Mouse (Mus musculus) spleen, postnatal 10 days (tissue): ENCODE results near the gene Atg16l2.

Experiments
- DNase-seq, 2 experiments: peaks; one replicate each; pipeline ENCODE4 v3.0.0; 2021 to 2022; ENCODE audit warnings: low spot score in 2 of 2

Atg16l2 gene

DNA sequence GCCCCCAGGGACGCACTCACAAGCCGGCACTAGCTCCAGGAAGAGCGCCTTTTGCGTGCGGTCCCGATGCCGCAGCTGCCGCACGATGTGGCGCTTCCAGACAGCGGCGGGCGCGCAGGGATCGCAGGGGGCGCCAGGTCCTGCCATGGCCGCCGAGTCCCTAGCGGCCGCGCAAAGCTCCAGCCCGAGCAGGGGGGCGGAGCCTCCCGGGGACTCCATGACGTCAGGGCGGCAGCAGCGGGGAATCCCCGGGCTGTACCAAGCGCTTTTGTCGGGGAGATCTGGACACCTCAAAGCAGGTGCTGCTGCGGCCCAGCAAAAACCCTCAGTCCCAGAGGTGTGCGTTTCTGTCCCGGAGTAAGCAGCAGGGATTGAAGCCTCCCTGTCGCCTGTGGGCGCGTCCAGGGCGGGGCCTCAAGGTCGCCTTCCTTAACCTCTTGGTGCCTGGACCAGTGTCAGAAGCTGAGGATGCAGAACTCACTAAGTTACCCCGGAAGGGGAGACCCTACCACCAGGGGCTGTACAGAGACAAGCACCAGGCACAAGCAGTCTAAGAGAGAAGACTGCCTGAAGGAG is at the start of gene Atg16l2:
TSS of gene Atg16l2 (minus strand) at position 371 of the 576 bp plus-strand sequence.
- DNase-seq, result peak; percentile 85 to 92

DNA sequence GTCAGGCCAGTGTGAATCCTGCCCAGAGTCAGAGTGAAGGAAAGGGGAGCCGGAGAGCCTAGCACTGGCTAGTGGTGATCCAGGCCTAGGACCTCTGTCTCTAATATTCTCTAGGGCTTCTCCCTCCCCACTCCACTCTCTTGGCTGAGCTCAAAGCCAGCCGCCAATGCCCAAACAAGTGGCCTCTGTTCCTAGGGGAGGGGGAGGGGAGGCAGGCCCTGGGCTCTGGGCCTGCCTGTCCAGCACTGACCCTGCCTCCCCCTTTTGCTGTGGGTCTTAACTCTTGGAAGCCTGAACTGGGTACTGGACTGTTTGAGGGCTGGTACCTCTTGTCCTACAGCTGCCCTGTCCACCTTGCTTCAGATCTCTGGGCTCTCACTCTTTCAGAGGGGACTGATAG is 47.8 kb upstream of the Atg16l2 start:
- no peak for DNase-seq

DNA sequence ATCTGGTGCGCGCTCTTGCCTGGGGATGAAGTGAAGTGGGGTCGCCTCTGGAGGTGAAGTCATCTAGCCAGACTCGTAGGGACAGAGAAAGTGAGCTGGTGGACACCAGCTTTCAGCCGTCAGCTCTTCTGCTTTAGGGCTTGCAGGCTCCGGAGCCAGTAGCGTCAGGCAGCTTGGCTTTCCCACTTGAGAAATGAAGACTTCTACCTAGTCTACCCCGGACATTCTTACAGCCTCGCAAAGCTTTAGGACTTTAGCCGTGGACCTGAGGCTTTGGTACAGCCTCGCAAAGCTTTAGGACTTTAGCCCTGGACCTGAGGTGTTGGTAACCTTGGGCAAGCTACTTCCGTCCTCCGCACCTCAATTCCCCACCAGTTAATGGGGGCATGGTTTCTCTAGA is 46.3 kb upstream of the Atg16l2 start:
- no peak for DNase-seq

- DNase-seq, result peak; percentile 39 to 76
Observed at GRCm38 (mm10) chr7:101347767-101348270, 45.8 kb upstream of the Atg16l2 start, which contains the start of gene Arap1. Arap1 (plus strand) TSS chr7:101348067.

DNA sequence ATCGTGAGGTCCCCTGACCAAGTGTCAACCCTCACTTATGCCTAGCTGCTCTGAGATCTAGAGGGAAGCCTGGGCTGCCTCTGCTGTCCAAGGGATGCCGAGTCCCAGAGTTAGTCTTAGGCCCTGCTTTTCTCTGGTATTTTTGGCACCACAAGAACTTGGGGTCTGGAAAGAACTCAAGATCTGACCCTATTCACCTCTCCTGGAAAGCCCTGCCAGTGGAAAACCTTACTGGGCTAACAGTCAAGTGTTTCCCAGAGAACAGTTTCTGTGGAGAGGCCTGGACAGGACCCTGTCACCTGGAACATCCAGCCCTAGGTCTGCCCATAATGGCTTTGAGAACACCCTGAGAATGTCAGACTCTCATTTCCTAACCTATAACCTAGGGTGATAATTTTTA is 44.9 kb upstream of the Atg16l2 start:
- no peak for DNase-seq

DNA sequence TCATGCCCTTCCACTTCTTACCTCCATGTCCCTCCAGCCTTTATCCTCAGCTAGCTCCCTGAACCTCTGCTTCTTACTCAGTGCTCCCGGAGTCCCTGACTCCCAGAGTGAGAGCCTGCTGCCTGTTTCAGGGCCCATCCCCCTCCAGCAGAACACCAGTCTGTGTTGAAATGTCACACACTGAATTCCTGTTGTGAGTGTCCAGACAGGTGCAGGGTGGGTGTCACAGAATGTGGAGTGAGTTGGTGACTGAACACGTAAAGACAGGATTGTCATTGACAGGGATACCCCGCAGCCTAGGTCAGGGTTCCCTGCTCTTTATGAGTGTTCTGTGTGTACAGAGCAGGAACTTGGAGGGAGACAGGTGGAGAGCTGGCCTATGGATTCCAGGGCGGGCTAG is 42.8 kb upstream of the Atg16l2 start:
- no peak for DNase-seq

GRCm38 (mm10) chr7:101343135-101343534 is 41.1 kb upstream of the Atg16l2 start:
- no peak for DNase-seq

DNA sequence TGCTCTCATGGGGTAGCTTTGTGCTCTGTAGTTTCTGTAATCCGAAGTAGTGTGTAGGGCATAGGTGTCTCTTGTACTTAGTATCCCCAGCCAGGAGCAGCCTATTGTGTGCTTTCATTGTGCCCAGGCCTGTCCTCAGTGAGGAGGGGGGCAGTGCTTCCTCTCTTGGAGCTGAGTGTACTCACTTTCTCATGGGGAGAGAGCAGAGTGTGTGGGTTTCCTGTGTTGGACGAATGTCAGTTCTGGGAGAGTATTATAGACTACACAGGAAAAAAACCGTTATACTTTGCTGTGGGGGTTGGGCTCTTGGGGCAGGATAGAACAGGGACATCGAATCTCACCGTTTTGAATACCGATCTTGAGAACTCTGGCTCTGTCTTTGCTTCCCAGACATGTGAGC is 39.4 kb upstream of the Atg16l2 start:
- DNase-seq, result no peak

GRCm38 (mm10) chr7:101337401-101337800 is 35.4 kb upstream of the Atg16l2 start:
- DNase-seq, result no peak

DNA sequence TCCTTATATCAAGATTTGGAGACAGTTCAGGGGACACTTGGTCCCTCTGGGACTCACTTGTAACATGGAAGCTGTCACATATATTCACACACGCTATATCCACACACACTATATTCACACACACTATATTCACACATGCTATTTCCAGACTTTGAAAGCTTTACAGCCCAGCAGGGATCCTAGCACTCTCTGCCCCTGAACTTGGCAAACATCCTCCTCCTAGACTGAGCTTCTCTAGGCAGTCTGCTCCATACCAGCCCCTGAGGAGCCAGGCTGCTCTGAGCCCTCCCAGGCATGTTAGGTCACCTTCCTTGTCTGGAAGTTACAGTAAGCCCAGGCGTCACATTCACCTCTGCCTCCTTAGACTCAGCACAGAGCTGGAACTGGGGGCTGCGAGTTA is 34.6 kb upstream of the Atg16l2 start:
- no peak for DNase-seq

GRCm38 (mm10) chr7:101335228-101335627 is 33.2 kb upstream of the Atg16l2 start:
- DNase-seq, result no peak

DNA sequence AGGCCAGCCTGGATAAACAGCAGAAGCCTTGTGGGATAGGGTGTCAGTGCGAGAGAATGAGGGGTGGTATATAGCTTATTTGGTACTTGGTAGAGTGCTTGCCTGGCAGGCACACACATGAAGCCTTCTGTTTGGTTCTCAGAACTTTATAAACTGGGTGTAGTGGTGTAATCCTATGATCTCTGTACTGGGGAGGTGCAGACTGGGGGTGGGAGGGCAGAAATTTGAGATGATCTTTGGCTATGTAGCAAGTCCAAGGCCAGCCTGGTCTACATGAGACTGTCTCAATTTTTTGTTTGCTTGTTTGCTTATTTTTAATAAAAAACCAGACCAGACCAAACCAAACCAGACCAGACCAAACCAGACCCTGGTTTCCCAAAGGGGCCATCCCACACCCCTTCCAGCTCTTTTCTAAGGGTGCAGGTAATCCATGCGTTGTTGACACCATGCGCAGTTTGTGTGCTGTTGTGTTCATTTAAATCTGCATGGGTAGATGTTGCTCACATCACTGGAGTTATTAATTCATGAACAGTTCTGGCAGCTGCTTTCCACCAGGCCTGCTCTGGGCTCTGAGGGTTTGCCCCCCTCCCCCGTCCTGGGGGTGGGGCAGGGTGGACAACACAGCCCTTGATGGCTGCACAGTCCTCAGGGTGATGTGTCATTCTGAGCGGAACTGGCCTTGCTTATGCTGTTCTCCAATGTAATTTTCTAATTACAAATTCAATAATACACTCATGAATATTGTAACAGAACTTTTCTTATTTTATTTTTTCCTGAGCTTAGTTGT is 30.2 kb upstream of the Atg16l2 start:
- DNase-seq, result no peak

GRCm38 (mm10) chr7:101330841-101331173 is 28.8 kb upstream of the Atg16l2 start:
- DNase-seq, result no peak

DNA sequence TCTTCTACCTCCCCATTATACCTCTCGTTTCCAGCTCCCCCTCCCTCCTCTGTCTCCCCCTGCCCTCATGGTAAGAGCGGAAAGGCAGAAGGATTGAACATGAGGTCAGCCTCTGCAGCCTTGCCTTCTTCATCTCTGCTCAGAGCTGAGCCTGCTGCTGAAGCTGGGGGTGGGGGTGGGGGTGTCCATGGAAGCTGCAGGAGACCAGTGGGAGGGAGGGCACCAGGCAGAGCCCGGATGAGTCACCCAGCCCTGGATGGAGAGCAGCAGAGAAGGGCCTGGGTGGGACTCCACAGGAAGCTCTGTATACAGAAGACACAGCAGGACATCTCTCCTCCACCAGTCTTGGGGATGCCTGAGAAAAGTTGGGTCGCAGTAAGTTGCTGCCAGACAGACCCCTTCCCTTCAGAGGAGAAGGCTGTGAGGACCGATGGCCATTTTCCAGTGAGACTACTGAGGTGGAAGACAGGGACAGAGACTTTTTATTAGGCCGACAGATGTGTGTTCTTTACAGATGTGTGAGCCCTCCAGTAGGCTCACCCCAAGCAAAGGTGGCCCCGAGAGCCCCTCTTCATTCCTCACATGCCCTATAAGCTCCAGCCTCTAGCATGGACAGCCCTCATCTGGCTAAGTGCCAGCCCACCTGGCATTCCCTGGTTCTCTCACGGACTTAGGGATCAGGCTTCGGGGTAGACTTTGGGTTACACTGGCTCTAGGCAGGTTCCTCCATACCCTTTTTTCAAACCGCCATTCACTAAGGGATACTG is 28.2 kb upstream of the Atg16l2 start:
- DNase-seq, result no peak

DNA sequence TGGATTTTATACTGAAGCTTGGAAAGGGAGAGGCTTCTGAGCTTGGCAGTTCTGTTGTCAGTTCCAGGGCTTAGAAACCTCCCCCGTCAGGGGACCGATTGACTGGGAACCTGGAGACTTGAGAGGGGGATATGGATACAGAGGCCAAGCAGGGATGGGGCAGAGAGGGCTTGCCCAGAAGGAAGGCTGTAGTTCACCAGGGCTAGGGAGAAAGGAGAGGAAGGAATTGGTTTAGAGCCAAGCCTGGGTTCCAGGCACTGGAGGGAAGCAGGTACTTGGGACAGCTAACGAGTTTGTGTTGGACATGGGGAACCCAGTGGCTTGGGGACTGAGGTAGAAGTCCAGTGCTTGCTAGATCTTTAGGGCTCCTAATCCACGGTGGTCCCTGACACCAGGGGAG is 27.6 kb upstream of the Atg16l2 start:
- DNase-seq, result no peak

- DNase-seq, result no peak
Observed at GRCm38 (mm10) chr7:101328621-101329158, 26.6 kb upstream of the Atg16l2 start.

DNA sequence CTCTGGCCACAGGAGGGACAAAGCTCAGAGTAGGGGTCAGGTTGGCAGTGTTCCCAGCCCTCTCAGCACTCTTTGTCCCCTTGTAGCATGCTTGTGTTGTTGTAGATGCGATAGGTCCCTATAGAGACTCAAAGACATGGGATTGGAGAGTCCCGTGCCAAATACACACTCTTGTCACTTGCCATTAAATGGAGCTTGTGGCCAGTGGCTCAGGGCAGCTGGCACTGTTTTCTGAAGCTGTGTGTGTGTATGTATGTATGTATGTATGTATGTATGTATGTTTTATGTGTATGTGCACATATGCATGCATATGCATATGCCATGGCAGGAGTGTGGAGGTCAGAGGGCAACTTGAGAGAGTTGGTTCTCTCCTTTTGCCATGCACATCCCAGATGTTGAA is 25.7 kb upstream of the Atg16l2 start:
- no peak for DNase-seq

DNA sequence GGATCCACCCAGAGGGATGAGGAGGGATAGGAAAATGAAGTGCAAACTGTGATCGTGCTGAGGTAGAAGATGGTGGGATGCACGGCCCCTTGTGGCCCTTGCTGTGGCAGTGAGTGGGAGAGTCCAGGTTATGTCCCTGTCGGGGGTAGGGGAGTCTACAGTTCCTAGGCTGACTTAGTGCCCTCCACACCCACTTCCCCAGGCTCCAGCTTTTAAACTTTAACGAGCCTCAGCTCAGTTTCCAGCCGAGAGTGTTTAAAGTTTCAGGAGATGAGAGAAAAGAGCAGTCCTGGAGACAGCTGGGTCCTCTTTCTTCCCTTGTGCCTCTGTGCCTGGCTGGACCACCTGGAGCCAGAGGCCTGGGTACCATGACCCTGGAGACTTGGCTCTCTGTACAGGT is 25.2 kb upstream of the Atg16l2 start:
- DNase-seq, result no peak

DNA sequence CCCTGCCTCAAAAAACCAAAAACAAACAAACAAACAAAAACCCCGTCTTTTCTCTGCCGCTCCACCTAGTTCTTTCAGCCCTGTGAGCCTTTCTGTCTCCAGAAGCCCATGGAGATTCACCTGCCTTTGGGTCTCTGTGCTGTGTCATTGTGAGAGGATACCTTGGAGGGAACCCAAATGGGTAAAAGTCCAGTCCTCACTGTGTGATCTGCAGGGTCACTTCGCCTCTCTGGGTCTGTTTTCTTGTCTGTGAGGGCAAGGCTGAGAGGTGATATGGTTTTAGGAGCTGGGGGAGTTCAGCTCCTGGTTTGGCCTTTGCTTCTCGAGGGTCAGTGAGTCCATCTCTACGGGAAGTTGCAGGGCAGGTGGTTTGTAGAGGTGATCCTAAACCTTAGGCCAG is 24.0 kb upstream of the Atg16l2 start:
- no peak for DNase-seq

GRCm38 (mm10) chr7:101324142-101324962 is 22.3 kb upstream of the Atg16l2 start:
- no peak for DNase-seq

DNA sequence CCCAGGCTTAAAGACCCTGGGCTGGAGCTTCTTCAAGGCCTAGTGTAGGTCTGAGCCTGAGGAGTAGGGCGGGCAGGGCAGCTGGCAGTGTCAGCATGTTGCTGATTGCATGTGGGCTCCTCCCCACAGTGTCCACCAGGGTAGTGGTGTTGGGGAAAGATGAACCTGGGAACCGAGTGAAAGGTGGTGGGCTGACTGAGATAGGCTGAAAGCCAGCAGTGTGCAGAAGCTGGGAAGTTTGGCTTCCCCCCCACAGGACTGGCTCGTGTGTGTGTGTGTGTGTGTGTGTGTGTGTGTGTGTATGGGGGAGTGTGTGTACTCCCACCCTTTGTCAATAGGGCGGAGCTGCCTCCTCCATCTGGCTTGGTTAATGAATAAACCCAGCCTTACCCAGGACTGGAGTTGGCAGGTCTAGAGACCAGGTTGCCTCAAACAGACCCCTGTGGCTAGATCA is 21.1 kb upstream of the Atg16l2 start:
- peak in 1 of 2 experiments; percentile 67 for DNase-seq
